Mouse (Mus musculus) liver, postnatal 0 days (tissue): Measurements from ENCODE around the gene Aptx. TPM values are rescaled to one million over a fixed set of nuclear protein-coding genes. Genes with fewer than 3 reads are reported as not detected.

Experiments used
- ATAC-seq: fragments of 200-750 bp; cut with Nextera tagmentation; 2 replicates; pipeline ENCODE4 v1.8.0; 2017; ENCODE audit warnings: mild to moderate bottlenecking, moderate library complexity
- DNase-seq: peaks from one replicate; pipeline ENCODE4 v3.0.0-alpha.2; 2016
- H3K27ac ChIP-seq: fragments of 300-500 bp; sonication (generic); 2 replicates; pipeline ENCODE4 v1.5.1; 2014; ENCODE audit warnings: antibody characterized with exemption, moderate library complexity, mild to moderate bottlenecking, low read depth
- H3K27me3 ChIP-seq: fragments of 300-500 bp; sonication (generic); 2 replicates; pipeline ENCODE4 v1.6.1; 2014; ENCODE audit warnings: low read length, control low read depth, mixed read lengths; ENCODE audit not compliant: insufficient read depth
- H3K36me3 ChIP-seq: fragments of 300-500 bp; sonication (generic); replicated peaks from 2 replicates; pipeline ENCODE4 v1.6.1; 2014; ENCODE audit warnings: mild to moderate bottlenecking, control low read depth, low read length, moderate library complexity, mixed read lengths; ENCODE audit not compliant: insufficient read depth
- H3K4me1 ChIP-seq: fragments of 300-500 bp; sonication (generic); 2 replicates; pipeline ENCODE4 v1.6.1; 2014; ENCODE audit warnings: antibody characterized with exemption, mild to moderate bottlenecking, control low read depth; ENCODE audit not compliant: insufficient read depth
- H3K4me2 ChIP-seq: fragments of 300-500 bp; sonication (generic); 2 replicates; pipeline ENCODE4 v1.6.1; 2014; ENCODE audit warnings: low read depth, mild to moderate bottlenecking, low read length, moderate library complexity, mixed read lengths
- H3K4me3 ChIP-seq: fragments of 300-500 bp; sonication (generic); 2 replicates; pipeline ENCODE4 v1.5.1; 2014; ENCODE audit warnings: low read depth, low read length
- H3K9ac ChIP-seq: fragments of 300-500 bp; sonication (generic); replicated peaks from 2 replicates; pipeline ENCODE4 v1.6.1; 2014; ENCODE audit warnings: mild to moderate bottlenecking, moderate library complexity
- H3K9me3 ChIP-seq: fragments of 300-500 bp; sonication (generic); 2 replicates; pipeline ENCODE4 v1.6.1; 2016; ENCODE audit warnings: mild to moderate bottlenecking, control low read depth, low read length, mixed read lengths
- CTCF ChIP-seq: sonication (generic); IDR thresholded peaks from 2 replicates; pipeline ENCODE4 v1.5.1; 2016; ENCODE audit warnings: antibody characterized with exemption, low read depth
- EP300 ChIP-seq: IDR thresholded peaks from 2 replicates; pipeline ENCODE4 v1.6.1; 2016; ENCODE audit warnings: antibody characterized with exemption, low read depth, mild to moderate bottlenecking
- WGBS: fragments of 180-500 bp; shearing (Covaris S2); extraction: QIAGEN DNeasy Blood & Tissue Kit; methylation state at CpG from one replicate; pipeline ENCODE4 v1.1.7; 2014; ENCODE audit not compliant: insufficient replicate concordance; 5-methylcytosine and 5-hydroxymethylcytosine counted together
- polyA plus RNA-seq: library from polyadenylated mRNA; unstranded; fragments of >200 nt; fragmentation: Nextera tagmentation; extraction: Ambion mirVana; gene quantifications from 2 replicates; pipeline ENCODE4 v1.2.1, GENCODE M21; 2015

The Aptx gene
- 11.6 and 12.0 TPM in 2 replicates for polyA plus RNA-seq

GRCm38 (mm10) chr4:40702797-40703709 is at the start of gene Aptx:
Gene Aptx (minus strand): TSS chr4:40703194.
- under 1% methylated on average over 42 of the region's 42 CpGs for WGBS
- Histone ChIP-seq H3K4me1 (peaks cover 43% of the 10 kb centered on the region), H3K9ac (peak within 1 kb of the TSS; percentile 73), H3K4me2 (peak within 1 kb of the TSS; percentile 89), H3K27ac (peak within 1 kb of the TSS; percentile 98), H3K4me3 (peak within 1 kb of the TSS; percentile 71), H3K9me3 (no peaks in the 10 kb centered on the region), H3K36me3 (no peaks in the 10 kb centered on the region), H3K27me3 (no peaks in the 10 kb centered on the region)
- peak; percentile 89 for ATAC-seq
- TF ChIP-seq EP300 = peak; percentile 30; the same call in 1 of the 2 replicates
- 0 out of 2 replicates have a peak, but pooled peaks have one; percentile 14 for TF ChIP-seq CTCF
- DNase-seq = peak; percentile 95

DNA sequence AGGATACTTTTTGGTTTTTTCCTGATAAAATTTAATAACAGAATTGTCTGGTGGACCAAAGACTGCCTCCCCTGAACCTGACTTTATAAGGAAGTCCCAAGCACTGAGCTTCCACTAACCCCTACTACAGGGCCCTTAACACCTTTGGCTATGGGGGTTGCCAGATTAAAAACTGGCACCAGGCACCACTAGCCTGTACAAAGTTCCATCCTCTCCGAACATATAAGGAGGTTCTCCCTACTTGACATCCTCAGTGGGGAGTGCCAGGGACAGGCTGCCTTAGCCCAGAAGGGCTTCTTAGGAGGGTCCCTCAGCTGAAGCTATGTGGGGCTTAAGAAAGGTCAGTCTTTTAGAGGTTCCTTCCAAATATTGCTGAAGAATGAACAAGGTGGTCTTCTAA is 32.4 kb upstream of the Aptx start:
- H3K9ac ChIP-seq = no peak overlapping the region
- TF ChIP-seq EP300 (no peak), CTCF (no peak)
- H3K36me3 ChIP-seq = peaks cover 70% of the 10 kb centered on the region
- H3K4me1 ChIP-seq = no peaks in the 10 kb centered on the region
- H3K27me3 ChIP-seq = no peaks in the 10 kb centered on the region
- H3K27ac ChIP-seq = no peak overlapping the region
- H3K4me3 ChIP-seq = no peak overlapping the region
- H3K9me3 ChIP-seq = no peaks in the 10 kb centered on the region
- no peak overlapping the region for H3K4me2 ChIP-seq
- ATAC-seq (no peak), DNase-seq (no peak)
- WGBS = 64% methylated on average over 1 of the region's 1 CpGs

GRCm38 (mm10) chr4:40731262-40731661 is 28.3 kb upstream of the Aptx start:
- Histone ChIP-seq H3K9ac (no peak overlapping the region), H3K4me2 (no peak overlapping the region), H3K27ac (no peak overlapping the region), H3K4me3 (no peak overlapping the region), H3K4me1 (0 out of 2 replicates have a peak, but pooled peaks cover 2% of the 10 kb centered on the region), H3K9me3 (no peaks in the 10 kb centered on the region), H3K36me3 (peaks cover 68% of the 10 kb centered on the region), H3K27me3 (no peaks in the 10 kb centered on the region)
- TF ChIP-seq EP300 (no peak), CTCF (no peak)
- ATAC-seq (no peak), DNase-seq (no peak)

DNA sequence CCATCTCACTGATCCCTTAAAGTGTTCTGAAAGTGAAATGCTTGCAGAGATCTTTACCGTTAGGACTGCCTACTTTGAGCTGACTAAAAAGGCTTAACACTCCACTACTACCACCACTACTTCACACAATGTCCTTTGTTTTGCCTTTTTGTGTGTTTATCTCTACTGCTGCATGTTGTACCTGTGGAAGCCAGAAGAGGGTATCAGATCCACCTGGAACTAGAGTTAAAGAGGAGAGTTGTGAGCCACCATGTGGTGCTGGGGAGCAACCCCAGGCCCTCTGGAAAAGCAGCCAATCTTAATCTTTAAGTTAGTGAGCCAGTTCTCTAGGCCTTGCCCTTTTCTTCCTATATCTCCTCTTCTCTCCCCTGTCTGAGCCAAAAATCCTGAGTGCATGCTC is 24.3 kb upstream of the Aptx start:
- Histone ChIP-seq H3K27me3 (no peaks in the 10 kb centered on the region), H3K36me3 (peaks cover 51% of the 10 kb centered on the region), H3K9me3 (no peaks in the 10 kb centered on the region), H3K4me1 (peaks cover 13% of the 10 kb centered on the region), H3K9ac (no peak overlapping the region), H3K4me2 (no peak overlapping the region), H3K4me3 (no peak overlapping the region), H3K27ac (no peak overlapping the region)
- TF ChIP-seq EP300 = no peak
- TF ChIP-seq CTCF = peak; percentile 24
- WGBS = 90% methylated on average over 1 of the region's 1 CpGs
- DNase-seq (no peak), ATAC-seq (no peak)

- no peak overlapping the region for H3K9ac ChIP-seq
- H3K27ac ChIP-seq = no peak overlapping the region
- TF ChIP-seq CTCF (no peak), EP300 (no peak; the same call in 1 of the 2 replicates)
- no peaks in the 10 kb centered on the region for H3K9me3 ChIP-seq
- H3K36me3 ChIP-seq = peaks cover 35% of the 10 kb centered on the region
- H3K27me3 ChIP-seq = no peaks in the 10 kb centered on the region
- H3K4me1 ChIP-seq = peaks cover 23% of the 10 kb centered on the region
- DNase-seq = no peak
- no peak for ATAC-seq
- H3K4me3 ChIP-seq = no peak overlapping the region
- peak overlapping the region; percentile 72; the same call in 1 of the 2 replicates for H3K4me2 ChIP-seq
These were observed 22.6 kb upstream of the Aptx start for GRCm38 (mm10) chr4:40725554-40725953.

GRCm38 (mm10) chr4:40725141-40725540 is 22.1 kb upstream of the Aptx start:
- Histone ChIP-seq H3K4me2 (peak overlapping the region; percentile 72), H3K27ac (peak overlapping the region; percentile 7; the same call in 1 of the 2 replicates), H3K27me3 (no peaks in the 10 kb centered on the region), H3K4me3 (no peak overlapping the region), H3K4me1 (peaks cover 25% of the 10 kb centered on the region), H3K9ac (no peak overlapping the region), H3K36me3 (peaks cover 31% of the 10 kb centered on the region), H3K9me3 (no peaks in the 10 kb centered on the region)
- DNase-seq (no peak), ATAC-seq (no peak)
- 66% methylated on average over 7 of the region's 7 CpGs for WGBS
- no peak for TF ChIP-seq CTCF
- TF ChIP-seq EP300 = no peak
